Mouse (Mus musculus): ENCODE measurements around the gene Uts2b. TPM values are rescaled to one million over a fixed set of nuclear protein-coding genes. Genes with fewer than 3 reads are reported as not detected.
A peak's percentile ranks its signal among the peaks of the same experiment; 100 is the strongest.

Uts2b gene
- polyA plus RNA-seq, 1 experiment from 2014 or later = 0.49 TPM

DNA sequence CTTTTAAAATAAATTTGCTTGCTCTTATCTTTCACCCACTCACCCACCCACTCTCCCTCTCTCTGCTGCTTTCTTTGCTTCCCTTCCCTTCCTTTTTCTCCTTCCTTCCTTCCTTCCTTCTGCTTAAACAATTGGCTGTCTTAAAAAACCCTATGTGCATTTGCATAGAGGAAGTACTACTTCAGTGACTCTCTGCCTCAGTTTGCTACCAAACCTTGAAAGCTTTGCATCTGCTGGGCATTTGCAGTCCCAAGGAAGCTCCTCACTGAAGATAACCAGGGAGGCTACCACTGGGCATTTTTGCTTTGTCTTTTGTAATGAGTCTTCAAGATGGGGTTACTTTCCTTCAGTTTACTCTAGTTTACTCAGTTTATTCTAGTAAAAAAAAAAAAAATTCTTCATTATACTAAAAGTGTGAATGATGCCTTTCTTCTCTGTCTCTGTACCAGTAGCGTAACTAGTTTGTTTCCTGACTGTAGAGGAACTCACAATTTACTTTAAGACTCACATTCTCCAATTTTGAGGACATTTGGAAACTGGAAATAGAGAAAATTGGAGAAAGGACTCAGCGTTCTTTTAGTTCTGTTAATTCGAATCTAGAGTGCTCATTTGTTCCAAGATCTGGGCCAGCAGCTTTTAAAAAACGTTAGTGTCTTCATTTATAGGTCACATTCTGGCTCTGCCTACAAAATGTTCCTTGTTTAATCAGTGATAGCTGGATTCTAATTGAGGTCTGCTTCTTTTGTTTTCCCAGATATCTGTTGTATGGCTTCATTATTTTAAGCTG lies 25.4 kb upstream of the Uts2b start:
- WGBS = 91% methylated on average over 4 of the region's 4 CpGs
- no peak for DNase-seq (ENCODE audit: low spot score)

GRCm38 (mm10) chr16:27391845-27392244 lies 21.8 kb upstream of the Uts2b start:
- Histone ChIP-seq H3K36me3 (ENCODE audit: control insufficient read depth, insufficient read depth, low read length) (0 out of 2 replicates have a peak, but pooled peaks cover 7% of the 10 kb centered on the region), H3K4me3 (ENCODE audit: low read depth, low read length) (no peak overlapping the region), H3K27ac (replicated peaks; ENCODE audit: low read depth, low read length) (no peak overlapping the region), H3K27me3 (replicated peaks; ENCODE audit: control insufficient read depth, insufficient read depth, low read length) (no peaks in the 10 kb centered on the region), H3K4me1 (ENCODE audit: control insufficient read depth, insufficient read depth, low read length) (peaks cover 25% of the 10 kb centered on the region), H3K9ac (ENCODE audit: low read depth, low read length) (no peak overlapping the region), H3K4me2 (ENCODE audit: low read depth, low read length) (no peak overlapping the region), H3K9me3 (ENCODE audit: control insufficient read depth, low read length) (no peaks in the 10 kb centered on the region)
- WGBS = 69% methylated on average over 2 of the region's 2 CpGs
- no peak for ATAC-seq (ENCODE audit: low read depth)
- DNase-seq (ENCODE audit: low spot score) = no peak

More for the DNA sequence above, 25.4 kb upstream of the Uts2b start:
- no peak overlapping the region for H3K4me2 ChIP-seq (ENCODE audit: low read depth, low read length)
- peaks cover 13% of the 10 kb centered on the region; the same call in 1 of the 2 replicates for H3K4me1 ChIP-seq (ENCODE audit: control insufficient read depth, insufficient read depth, low read length)
- no peak for ATAC-seq (ENCODE audit: low read depth)
- H3K9ac ChIP-seq (ENCODE audit: low read depth, low read length) = no peak overlapping the region
- 0 out of 2 replicates have a peak, but pooled peaks cover 7% of the 10 kb centered on the region for H3K36me3 ChIP-seq (ENCODE audit: control insufficient read depth, insufficient read depth, low read length)
- H3K27me3 ChIP-seq (replicated peaks; ENCODE audit: control insufficient read depth, insufficient read depth, low read length) = no peaks in the 10 kb centered on the region
- H3K27ac ChIP-seq (replicated peaks; ENCODE audit: low read depth, low read length) = no peak overlapping the region
- H3K9me3 ChIP-seq (ENCODE audit: control insufficient read depth, low read length) = no peaks in the 10 kb centered on the region
- H3K4me3 ChIP-seq (ENCODE audit: low read depth, low read length) = no peak overlapping the region

GRCm38 (mm10) chr16:27390306-27390705 lies 20.3 kb upstream of the Uts2b start:
- peaks cover 25% of the 10 kb centered on the region for H3K4me1 ChIP-seq (ENCODE audit: control insufficient read depth, insufficient read depth, low read length)
- no peaks in the 10 kb centered on the region for H3K36me3 ChIP-seq (ENCODE audit: control insufficient read depth, insufficient read depth, low read length)
- H3K27ac ChIP-seq (replicated peaks; ENCODE audit: low read depth, low read length) = peak overlapping the region; percentile 98; the same call in 1 of the 2 replicates
- 88% methylated on average over 4 of the region's 4 CpGs for WGBS
- peak overlapping the region; percentile 93 for H3K4me3 ChIP-seq (ENCODE audit: low read depth, low read length)
- no peak for DNase-seq (ENCODE audit: low spot score)
- H3K27me3 ChIP-seq (replicated peaks; ENCODE audit: control insufficient read depth, insufficient read depth, low read length) = no peaks in the 10 kb centered on the region
- peak overlapping the region; percentile 98; the same call in 1 of the 2 replicates for H3K9ac ChIP-seq (ENCODE audit: low read depth, low read length)
- H3K4me2 ChIP-seq (ENCODE audit: low read depth, low read length) = peak overlapping the region; percentile 78
- ATAC-seq (ENCODE audit: low read depth) = no peak
- no peaks in the 10 kb centered on the region for H3K9me3 ChIP-seq (ENCODE audit: control insufficient read depth, low read length)

- DNase-seq (ENCODE audit: low spot score) = peak; percentile 16
- WGBS = 25% methylated on average over 7 of the region's 7 CpGs
- H3K9me3 ChIP-seq (ENCODE audit: control insufficient read depth, low read length) = no peaks in the 10 kb centered on the region
- peak overlapping the region; percentile 98 for H3K9ac ChIP-seq (ENCODE audit: low read depth, low read length)
- peak overlapping the region; percentile 78 for H3K4me2 ChIP-seq (ENCODE audit: low read depth, low read length)
- no peaks in the 10 kb centered on the region for H3K27me3 ChIP-seq (replicated peaks; ENCODE audit: control insufficient read depth, insufficient read depth, low read length)
- H3K27ac ChIP-seq (replicated peaks; ENCODE audit: low read depth, low read length) = peak overlapping the region; percentile 98
- ATAC-seq (ENCODE audit: low read depth) = peak; percentile 15; the same call in 1 of the 2 replicates
- peaks cover 25% of the 10 kb centered on the region for H3K4me1 ChIP-seq (ENCODE audit: control insufficient read depth, insufficient read depth, low read length)
- H3K36me3 ChIP-seq (ENCODE audit: control insufficient read depth, insufficient read depth, low read length) = no peaks in the 10 kb centered on the region
- H3K4me3 ChIP-seq (ENCODE audit: low read depth, low read length) = peak overlapping the region; percentile 93
Measured at GRCm38 (mm10) chr16:27389534-27390282, 19.7 kb upstream of the Uts2b start.

DNA sequence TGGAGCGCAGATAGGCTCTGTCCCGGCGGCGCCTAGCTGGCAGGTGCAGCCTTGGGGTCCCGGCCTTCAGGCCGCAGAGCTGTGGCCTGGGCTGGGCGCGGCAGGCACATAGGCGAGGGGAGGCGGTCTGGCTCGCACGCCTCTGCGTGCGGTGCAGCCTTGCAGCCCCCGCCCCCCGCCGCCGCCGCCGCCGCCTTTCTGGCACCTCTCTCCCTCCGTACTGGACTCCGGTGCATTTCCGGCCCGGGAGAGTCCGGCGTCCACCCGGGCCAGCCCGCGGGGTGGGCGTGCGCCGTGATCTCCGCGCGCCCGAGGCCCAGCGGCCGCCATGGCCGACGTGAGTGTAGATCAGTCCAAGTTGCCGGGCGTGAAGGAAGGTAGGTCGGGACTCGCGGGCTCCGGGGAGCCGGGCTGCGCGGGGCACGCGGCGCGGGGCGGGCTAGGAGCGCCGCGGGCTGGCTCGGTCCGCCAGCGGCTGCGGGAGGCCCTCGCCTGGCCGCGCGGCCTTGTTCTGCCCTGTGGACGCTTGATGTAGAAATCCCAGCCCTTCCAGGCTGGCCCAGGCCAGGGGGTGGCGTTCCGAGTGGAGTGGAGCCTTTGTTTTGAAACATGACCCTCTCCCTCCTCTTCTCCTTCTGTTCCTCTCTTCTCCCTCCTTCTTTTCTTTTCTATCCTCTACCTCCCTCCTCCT lies 18.9 kb upstream of the Uts2b start, which contains the start of gene Ccdc50:
Gene Ccdc50 (plus strand): TSS at position 109 of the 691 bp plus-strand sequence.
- Histone ChIP-seq H3K27me3 (replicated peaks; ENCODE audit: control insufficient read depth, insufficient read depth, low read length) (no peaks in the 10 kb centered on the region), H3K27ac (replicated peaks; ENCODE audit: low read depth, low read length) (peak within 1 kb of the TSS; percentile 98), H3K4me3 (ENCODE audit: low read depth, low read length) (peak within 1 kb of the TSS; percentile 93), H3K4me1 (ENCODE audit: control insufficient read depth, insufficient read depth, low read length) (peaks cover 25% of the 10 kb centered on the region), H3K9me3 (ENCODE audit: control insufficient read depth, low read length) (no peaks in the 10 kb centered on the region), H3K4me2 (ENCODE audit: low read depth, low read length) (peak within 1 kb of the TSS; percentile 78), H3K36me3 (ENCODE audit: control insufficient read depth, insufficient read depth, low read length) (no peaks in the 10 kb centered on the region), H3K9ac (ENCODE audit: low read depth, low read length) (peak within 1 kb of the TSS; percentile 98)
- peak; percentile 85 for DNase-seq (ENCODE audit: low spot score)
- 1% methylated on average over 15 of the region's 69 CpGs for WGBS
- peak; percentile 94 for ATAC-seq (ENCODE audit: low read depth)

- Histone ChIP-seq H3K4me2 (ENCODE audit: low read depth, low read length) (peak overlapping the region; percentile 78), H3K27me3 (replicated peaks; ENCODE audit: control insufficient read depth, insufficient read depth, low read length) (no peaks in the 10 kb centered on the region), H3K9me3 (ENCODE audit: control insufficient read depth, low read length) (no peaks in the 10 kb centered on the region), H3K4me1 (ENCODE audit: control insufficient read depth, insufficient read depth, low read length) (peaks cover 25% of the 10 kb centered on the region), H3K27ac (replicated peaks; ENCODE audit: low read depth, low read length) (peak overlapping the region; percentile 98; the same call in 1 of the 2 replicates), H3K9ac (ENCODE audit: low read depth, low read length) (peak overlapping the region; percentile 98), H3K4me3 (ENCODE audit: low read depth, low read length) (peak overlapping the region; percentile 93), H3K36me3 (ENCODE audit: control insufficient read depth, insufficient read depth, low read length) (no peaks in the 10 kb centered on the region)
- ATAC-seq (ENCODE audit: low read depth) (no peak), DNase-seq (ENCODE audit: low spot score) (no peak)
- WGBS = 56% methylated on average over 12 of the region's 12 CpGs
Measured at GRCm38 (mm10) chr16:27387634-27388611, 17.9 kb upstream of the Uts2b start.

- Histone ChIP-seq H3K9me3 (ENCODE audit: control insufficient read depth, low read length) (no peaks in the 10 kb centered on the region), H3K4me2 (ENCODE audit: low read depth, low read length) (no peak overlapping the region), H3K36me3 (ENCODE audit: control insufficient read depth, insufficient read depth, low read length) (no peaks in the 10 kb centered on the region), H3K27ac (replicated peaks; ENCODE audit: low read depth, low read length) (no peak overlapping the region), H3K27me3 (replicated peaks; ENCODE audit: control insufficient read depth, insufficient read depth, low read length) (no peaks in the 10 kb centered on the region), H3K4me3 (ENCODE audit: low read depth, low read length) (no peak overlapping the region), H3K9ac (ENCODE audit: low read depth, low read length) (no peak overlapping the region), H3K4me1 (ENCODE audit: control insufficient read depth, insufficient read depth, low read length) (peaks cover 24% of the 10 kb centered on the region)
- no peak for DNase-seq (ENCODE audit: low spot score)
- WGBS = 61% methylated on average over 4 of the region's 4 CpGs
- no peak for ATAC-seq (ENCODE audit: low read depth)
Measured at GRCm38 (mm10) chr16:27386850-27387407, 16.9 kb upstream of the Uts2b start.

Data from embryonic facial prominence, embryonic 14.5 days (tissue).